In genomic region chr4:41759206-41759605, GRCm38 (mm10) we compare ENCODE assay signal across 8 mouse cellular contexts. TPM values are rescaled to one million over a fixed set of nuclear protein-coding genes. Genes with fewer than 3 reads are reported as not detected.
DNase-seq lines count a peak whose midpoint lies in the region; ATAC-seq and TF ChIP-seq lines count a peak whose summit lies in the region.

No protein-coding gene starts in this region.

- DNase-seq in forebrain, embryonic 10.5 days (ENCODE audit: extremely low spot score, low spot score): no peak
- DNase-seq in forebrain, postnatal 0 days: no peak
- no peak for DNase-seq in testis, postnatal 14 days (ENCODE audit: low spot score)
- peak; percentile 42 for DNase-seq in kidney, postnatal 0 days (ENCODE audit: low spot score)
- DNase-seq in urinary bladder, postnatal 14 days (ENCODE audit: low spot score): no peak
- DNase-seq in thymus, postnatal 4 days: no peak
- no peak for DNase-seq in retina, embryonic 14.5 days (ENCODE audit: low spot score)

- H3K36me3 ChIP-seq in forebrain, embryonic 10.5 days (replicated peaks): peaks cover 12% of the 10 kb centered on the region
- H3K36me3 ChIP-seq in forebrain, postnatal 0 days (ENCODE audit: insufficient read depth): no peaks in the 10 kb centered on the region
- H3K36me3 ChIP-seq in testis, adult 2 months (ENCODE audit: control insufficient read depth, insufficient read depth, low read length): no peaks in the 10 kb centered on the region
- H3K36me3 ChIP-seq in kidney, postnatal 0 days (ENCODE audit: insufficient read depth, low read length): no peaks in the 10 kb centered on the region

- H3K9ac ChIP-seq in forebrain, postnatal 0 days: no peak overlapping the region
- no peak overlapping the region for H3K9ac ChIP-seq in kidney, postnatal 0 days (ENCODE audit: low read depth, low read length)

- no peaks in the 10 kb centered on the region for H3K9me3 ChIP-seq in forebrain, embryonic 10.5 days
- no peaks in the 10 kb centered on the region for H3K9me3 ChIP-seq in forebrain, postnatal 0 days (ENCODE audit: low read length)
- H3K9me3 ChIP-seq in kidney, postnatal 0 days (replicated peaks; ENCODE audit: low read length): no peaks in the 10 kb centered on the region

- 90% methylated on average over 9 of the region's 9 CpGs for WGBS in forebrain, embryonic 10.5 days
- WGBS in forebrain, postnatal 0 days: 77% methylated on average over 9 of the region's 9 CpGs
- WGBS in kidney, postnatal 0 days: 73% methylated on average over 9 of the region's 9 CpGs

- no peak for ATAC-seq in forebrain, postnatal 0 days
- no peak for ATAC-seq in kidney, postnatal 0 days (replicated peaks; ENCODE audit: low FRiP score, low read depth)

- H3K4me1 ChIP-seq in forebrain, embryonic 10.5 days: peaks cover 64% of the 10 kb centered on the region
- H3K4me1 ChIP-seq in forebrain, postnatal 0 days (ENCODE audit: insufficient read depth): 0 out of 2 replicates have a peak, but pooled peaks cover 12% of the 10 kb centered on the region
- H3K4me1 ChIP-seq in testis, adult 2 months (ENCODE audit: control insufficient read depth, insufficient read depth, low read length): peaks cover 35% of the 10 kb centered on the region
- peaks cover 39% of the 10 kb centered on the region for H3K4me1 ChIP-seq in kidney, postnatal 0 days (replicated peaks; ENCODE audit: insufficient read depth, low read length)

- TF ChIP-seq POLR2A in testis, adult 2 months (IDR thresholded peaks at IDR 0.05; ENCODE audit: control insufficient read depth, low read depth, low read length): no peak

- no peaks in the 10 kb centered on the region for H3K27me3 ChIP-seq in forebrain, embryonic 10.5 days (ENCODE audit: poor library complexity, severe bottlenecking)
- H3K27me3 ChIP-seq in forebrain, postnatal 0 days (ENCODE audit: insufficient read depth, low read length): no peaks in the 10 kb centered on the region
- H3K27me3 ChIP-seq in testis, adult 2 months (ENCODE audit: control insufficient read depth, insufficient read depth, low read length): no peaks in the 10 kb centered on the region
- no peaks in the 10 kb centered on the region for H3K27me3 ChIP-seq in kidney, postnatal 0 days (ENCODE audit: insufficient read depth, low read length)

- H3K4me3 ChIP-seq in forebrain, embryonic 10.5 days: 0 out of 2 replicates have a peak overlapping the region, but pooled peaks have one; percentile 53
- no peak overlapping the region for H3K4me3 ChIP-seq in forebrain, postnatal 0 days (ENCODE audit: low read depth, low read length)
- no peak overlapping the region for H3K4me3 ChIP-seq in testis, adult 2 months (ENCODE audit: control insufficient read depth, low read depth, low read length)
- H3K4me3 ChIP-seq in kidney, postnatal 0 days (replicated peaks; ENCODE audit: low read depth, low read length): no peak overlapping the region

- H3K4me2 ChIP-seq in forebrain, postnatal 0 days (ENCODE audit: low read depth): no peak overlapping the region
- no peak overlapping the region for H3K4me2 ChIP-seq in kidney, postnatal 0 days (ENCODE audit: low read length)

- no peak for TF ChIP-seq CTCF in forebrain, postnatal 0 days (IDR thresholded peaks at IDR 0.05; ENCODE audit: low read depth)
- no peak for TF ChIP-seq CTCF in testis, adult 2 months (IDR thresholded peaks at IDR 0.05; ENCODE audit: control insufficient read depth, insufficient read depth, insufficient replicate concordance, low read depth, low read length)
- TF ChIP-seq CTCF in kidney, postnatal 0 days (IDR thresholded peaks at IDR 0.05; ENCODE audit: low read depth): no peak

- H3K27ac ChIP-seq in forebrain, embryonic 10.5 days: peak overlapping the region; percentile 87; the same call in 1 of the 2 replicates
- H3K27ac ChIP-seq in forebrain, postnatal 0 days (ENCODE audit: low read depth, low read length): no peak overlapping the region
- peak overlapping the region; percentile 23; the same call in 1 of the 2 replicates for H3K27ac ChIP-seq in testis, adult 2 months (ENCODE audit: control insufficient read depth, insufficient read depth, low read depth, low read length)
- H3K27ac ChIP-seq in kidney, postnatal 0 days: peak overlapping the region; percentile 92

RNA-seq across cellular contexts. Expression of gene Sigmar1, which starts 3.2 kb away (rescaled TPM):
- 102 and 103 TPM in 2 replicates for polyA plus RNA-seq in forebrain, embryonic 10.5 days (2016; fragmentation: Nextera tagmentation; extraction: Ambion mirVana)
- total RNA-seq in forebrain, postnatal 0 days (2014; rRNA removed): 28.4 and 29.8 TPM in 2 replicates
- polyA plus RNA-seq in forebrain, postnatal 0 days (2015; fragmentation: Nextera tagmentation; extraction: Ambion mirVana): 32.0 and 39.7 TPM in 2 replicates
- 21.0 and 22.3 TPM in 2 replicates for polyA plus RNA-seq in testis, adult 2 months (2012; rRNA removed)
- polyA plus RNA-seq in kidney, postnatal 0 days (2015; fragmentation: Nextera tagmentation; extraction: Ambion mirVana): 58.4 and 64.4 TPM in 2 replicates

RNA-seq across cellular contexts. Expression of gene Galt, which starts 4.2 kb away (rescaled TPM):
- polyA plus RNA-seq in forebrain, embryonic 10.5 days (2016; fragmentation: Nextera tagmentation; extraction: Ambion mirVana): 23.6 and 23.7 TPM in 2 replicates
- 42.4 and 43.1 TPM in 2 replicates for total RNA-seq in forebrain, postnatal 0 days (2014; rRNA removed)
- 43.4 and 47.3 TPM in 2 replicates for polyA plus RNA-seq in forebrain, postnatal 0 days (2015; fragmentation: Nextera tagmentation; extraction: Ambion mirVana)
- polyA plus RNA-seq in testis, adult 2 months (2012; rRNA removed): 11.1 and 13.6 TPM in 2 replicates
- polyA plus RNA-seq in kidney, postnatal 0 days (2015; fragmentation: Nextera tagmentation; extraction: Ambion mirVana): 72.1 and 75.2 TPM in 2 replicates

RNA-seq across cellular contexts. Expression of gene Ccl27a, which starts 14.8 kb away (rescaled TPM):
- 45.5 and 50.9 TPM in 2 replicates for polyA plus RNA-seq in forebrain, embryonic 10.5 days (2016; fragmentation: Nextera tagmentation; extraction: Ambion mirVana)
- 204 and 225 TPM in 2 replicates for total RNA-seq in forebrain, postnatal 0 days (2014; rRNA removed)
- 289 and 323 TPM in 2 replicates for polyA plus RNA-seq in forebrain, postnatal 0 days (2015; fragmentation: Nextera tagmentation; extraction: Ambion mirVana)
- polyA plus RNA-seq in testis, adult 2 months (2012; rRNA removed): 872 and 1,011 TPM in 2 replicates
- 39.1 and 42.1 TPM in 2 replicates for polyA plus RNA-seq in kidney, postnatal 0 days (2015; fragmentation: Nextera tagmentation; extraction: Ambion mirVana)

RNA-seq across cellular contexts. Expression of gene Arid3c, which starts 28.3 kb away (rescaled TPM):
- 1.1 and 1.4 TPM in 2 replicates for polyA plus RNA-seq in forebrain, embryonic 10.5 days (2016; fragmentation: Nextera tagmentation; extraction: Ambion mirVana)
- not detected in 2 replicates for total RNA-seq in forebrain, postnatal 0 days (2014; rRNA removed)
- 0.14 and 0.15 TPM in 2 replicates for polyA plus RNA-seq in forebrain, postnatal 0 days (2015; fragmentation: Nextera tagmentation; extraction: Ambion mirVana)
- polyA plus RNA-seq in testis, adult 2 months (2012; rRNA removed): 0.12 and 0.17 TPM in 2 replicates
- polyA plus RNA-seq in kidney, postnatal 0 days (2015; fragmentation: Nextera tagmentation; extraction: Ambion mirVana): 0.08 and 0.14 TPM in 2 replicates

RNA-seq across cellular contexts. Expression of gene Dctn3, which starts 36.2 kb away (rescaled TPM):
- polyA plus RNA-seq in forebrain, embryonic 10.5 days (2016; fragmentation: Nextera tagmentation; extraction: Ambion mirVana): 141 and 142 TPM in 2 replicates
- 184 and 251 TPM in 2 replicates for total RNA-seq in forebrain, postnatal 0 days (2014; rRNA removed)
- polyA plus RNA-seq in forebrain, postnatal 0 days (2015; fragmentation: Nextera tagmentation; extraction: Ambion mirVana): 378 and 438 TPM in 2 replicates
- 84.2 and 90.3 TPM in 2 replicates for polyA plus RNA-seq in testis, adult 2 months (2012; rRNA removed)
- polyA plus RNA-seq in kidney, postnatal 0 days (2015; fragmentation: Nextera tagmentation; extraction: Ambion mirVana): 152 and 154 TPM in 2 replicates
